Mouse (Mus musculus) embryonic facial prominence, embryonic 14.5 days (tissue): ENCODE measurements around the gene Ddx59. TPM values are rescaled to one million over a fixed set of nuclear protein-coding genes. Genes with fewer than 3 reads are reported as not detected.

Experiments
- ATAC-seq: fragments of 200-750 bp; cut with Nextera tagmentation; 2 replicates; pipeline ENCODE4 v1.8.0; 2017; ENCODE audit warnings: low read depth, moderate number of reproducible peaks, moderate TSS enrichment
- DNase-seq: peaks from one replicate; pipeline ENCODE4 v3.0.0-alpha.2; 2015; ENCODE audit warnings: low spot score
- H3K27ac ChIP-seq: fragments of 300-500 bp; sonication (generic); replicated peaks from 2 replicates; pipeline ENCODE4 v1.5.1; 2014; ENCODE audit warnings: low read depth, mild to moderate bottlenecking, low read length, moderate library complexity
- H3K27me3 ChIP-seq: fragments of 300-500 bp; sonication (generic); replicated peaks from 2 replicates; pipeline ENCODE4 v1.6.1; 2014; ENCODE audit warnings: low read length; ENCODE audit not compliant: control insufficient read depth, insufficient read depth
- H3K36me3 ChIP-seq: fragments of 300-500 bp; sonication (generic); 2 replicates; pipeline ENCODE4 v1.6.1; 2014; ENCODE audit warnings: low read length, mixed read lengths; ENCODE audit not compliant: control insufficient read depth, insufficient read depth
- H3K4me1 ChIP-seq: fragments of 300-500 bp; sonication (generic); 2 replicates; pipeline ENCODE4 v1.6.1; 2014; ENCODE audit warnings: antibody characterized with exemption, low read length; ENCODE audit not compliant: control insufficient read depth, insufficient read depth
- H3K4me2 ChIP-seq: fragments of 300-500 bp; sonication (generic); 2 replicates; pipeline ENCODE4 v1.6.1; 2014; ENCODE audit warnings: low read depth, mild to moderate bottlenecking, low read length, moderate library complexity, mixed read lengths
- H3K4me3 ChIP-seq: fragments of 300-500 bp; sonication (generic); 2 replicates; pipeline ENCODE4 v1.5.1; 2014; ENCODE audit warnings: low read depth, mild to moderate bottlenecking, low read length
- H3K9ac ChIP-seq: fragments of 300-500 bp; sonication (generic); 2 replicates; pipeline ENCODE4 v1.6.1; 2014; ENCODE audit warnings: low read depth, mild to moderate bottlenecking, low read length, moderate library complexity, mixed read lengths
- H3K9me3 ChIP-seq: fragments of 300-500 bp; sonication (generic); 2 replicates; pipeline ENCODE4 v1.6.1; 2016; ENCODE audit warnings: low read length; ENCODE audit not compliant: control insufficient read depth
- WGBS: fragments of 180-500 bp; shearing (Covaris S2); extraction: QIAGEN DNeasy Blood & Tissue Kit; methylation state at CpG from one replicate; pipeline ENCODE4 v1.1.7; 2014; 5-methylcytosine and 5-hydroxymethylcytosine counted together
- polyA plus RNA-seq: library from polyadenylated mRNA; unstranded; fragments of >200 nt; fragmentation: Nextera tagmentation; extraction: Ambion mirVana; gene quantifications from 2 replicates; pipeline ENCODE4 v1.2.1, GENCODE M21; 2014

Ddx59 gene
- polyA plus RNA-seq, 1 experiment from 2014 or later = 17.0 TPM

GRCm38 (mm10) chr1:136469408-136469807 is 54.3 kb downstream of the Ddx59 start:
- no peak for ATAC-seq
- 90% methylated on average over 4 of the region's 4 CpGs for WGBS

GRCm38 (mm10) chr1:136470471-136470870 is 55.4 kb downstream of the Ddx59 start:
- peak overlapping the region; percentile 2; the same call in 1 of the 2 replicates for H3K4me2 ChIP-seq
- no peaks in the 10 kb centered on the region for H3K27me3 ChIP-seq
- H3K9ac ChIP-seq = no peak overlapping the region

More at GRCm38 (mm10) chr1:136469408-136469807, 54.3 kb downstream of the Ddx59 start:
- Histone ChIP-seq H3K9ac (no peak overlapping the region; the same call in 1 of the 2 replicates), H3K27me3 (no peaks in the 10 kb centered on the region), H3K4me3 (no peak overlapping the region), H3K36me3 (peaks cover 31% of the 10 kb centered on the region), H3K27ac (no peak overlapping the region), H3K4me1 (peaks cover 8% of the 10 kb centered on the region; the same call in 1 of the 2 replicates), H3K9me3 (no peaks in the 10 kb centered on the region), H3K4me2 (no peak overlapping the region)
- no peak for DNase-seq

More at GRCm38 (mm10) chr1:136470471-136470870, 55.4 kb downstream of the Ddx59 start:
- ATAC-seq (no peak), DNase-seq (peak; percentile 74)
- Histone ChIP-seq H3K9me3 (no peaks in the 10 kb centered on the region), H3K4me3 (no peak overlapping the region), H3K4me1 (peaks cover 8% of the 10 kb centered on the region; the same call in 1 of the 2 replicates), H3K36me3 (peaks cover 33% of the 10 kb centered on the region), H3K27ac (no peak overlapping the region)
- 23% methylated on average over 6 of the region's 6 CpGs for WGBS

Other genes starting within 250 kb of the Ddx59 start
- not detected in 2 replicates for gene Mroh3, start 202.4 kb upstream of the Ddx59 start, polyA plus RNA-seq
- 8.0 and 10.8 TPM in 2 replicates for gene Inava, start 181.0 kb upstream of the Ddx59 start, polyA plus RNA-seq
- gene Gpr25, start 154.4 kb upstream of the Ddx59 start, polyA plus RNA-seq = not detected in 2 replicates
- 18.4 and 20.3 TPM in 2 replicates for gene Camsap2, start 69.2 kb upstream of the Ddx59 start, polyA plus RNA-seq
- gene Kif14, start 51.1 kb downstream of the Ddx59 start, polyA plus RNA-seq = 5.7 and 6.6 TPM in 2 replicates
- gene Zfp281, start 209.6 kb downstream of the Ddx59 start, polyA plus RNA-seq = 19.5 and 21.4 TPM in 2 replicates